Mouse (Mus musculus) c-Kit-positive CD71-positive TER-119-negative erythroid progenitor cells, embryonic 14.5 days (primary cell): ENCODE measurements around the gene Slfn5.
"Not testable (repeated sequence)": the region's sequence is repeated elsewhere in the genome, so short reads cannot be mapped to it uniquely, and the experiment has no call there.

ENCODE experiments used
- DNase-seq: peaks from one replicate; pipeline ENCODE4 v3.0.0-alpha.2; 2013; ENCODE audit warnings: low read depth

Gene Slfn5

GRCm38 (mm10) chr11:82947457-82947856, 3.7 kb upstream of the Slfn5 start:
- DNase-seq: no peak

- DNase-seq: no peak
Measured at GRCm38 (mm10) chr11:82949036-82949435, 2.1 kb upstream of the Slfn5 start.

GRCm38 (mm10) chr11:82951865-82952611, 889 bp downstream of the Slfn5 start:
- no peak for DNase-seq

GRCm38 (mm10) chr11:82952612-82953542, 1.7 kb downstream of the Slfn5 start:
- DNase-seq: no peak

GRCm38 (mm10) chr11:82954631-82955030, 3.5 kb downstream of the Slfn5 start:
- no peak for DNase-seq

- no peak for DNase-seq
Measured at GRCm38 (mm10) chr11:82956925-82957324, 5.8 kb downstream of the Slfn5 start.

- DNase-seq: no peak
Measured at GRCm38 (mm10) chr11:82959613-82960012, 8.5 kb downstream of the Slfn5 start.

- DNase-seq: no peak
Measured at GRCm38 (mm10) chr11:82961743-82962142, 10.6 kb downstream of the Slfn5 start.

GRCm38 (mm10) chr11:82962215-82962614, 11.1 kb downstream of the Slfn5 start:
- no peak for DNase-seq

GRCm38 (mm10) chr11:82970712-82971589, 19.8 kb downstream of the Slfn5 start:
- DNase-seq: no peak

- no peak for DNase-seq
Measured at GRCm38 (mm10) chr11:82971590-82971974, 20.4 kb downstream of the Slfn5 start.

GRCm38 (mm10) chr11:82973916-82974315, 22.8 kb downstream of the Slfn5 start:
- no peak for DNase-seq

- not testable (repeated sequence) for DNase-seq
Measured at GRCm38 (mm10) chr11:82982409-82982808, 31.3 kb downstream of the Slfn5 start.

GRCm38 (mm10) chr11:82983193-82983592, 32.0 kb downstream of the Slfn5 start:
- no peak for DNase-seq

GRCm38 (mm10) chr11:82987621-82988020, 36.5 kb downstream of the Slfn5 start:
- DNase-seq: no peak

GRCm38 (mm10) chr11:82989357-82989756, 38.2 kb downstream of the Slfn5 start:
- no peak for DNase-seq

GRCm38 (mm10) chr11:82990612-82991385, 39.6 kb downstream of the Slfn5 start:
- not testable (repeated sequence) for DNase-seq

GRCm38 (mm10) chr11:82991469-82992166, 40.5 kb downstream of the Slfn5 start, which contains the start of gene Slfn9:
Gene Slfn9 (minus strand): TSS chr11:82991830.
- no peak for DNase-seq

- DNase-seq: no peak
Measured at GRCm38 (mm10) chr11:83013356-83013755, 62.2 kb downstream of the Slfn5 start.
